Mouse (Mus musculus): Measurements from ENCODE around the gene Gm14496. TPM values are rescaled to one million over a fixed set of nuclear protein-coding genes. Genes with fewer than 3 reads are reported as not detected.
"Not testable (repeated sequence)": the region's sequence is repeated elsewhere in the genome, so short reads cannot be mapped to it uniquely, and the experiment has no call there.

Gene Gm14496
- not detected in 2 replicates for polyA plus RNA-seq (2015; fragmentation: Nextera tagmentation; extraction: Ambion mirVana)

DNA sequence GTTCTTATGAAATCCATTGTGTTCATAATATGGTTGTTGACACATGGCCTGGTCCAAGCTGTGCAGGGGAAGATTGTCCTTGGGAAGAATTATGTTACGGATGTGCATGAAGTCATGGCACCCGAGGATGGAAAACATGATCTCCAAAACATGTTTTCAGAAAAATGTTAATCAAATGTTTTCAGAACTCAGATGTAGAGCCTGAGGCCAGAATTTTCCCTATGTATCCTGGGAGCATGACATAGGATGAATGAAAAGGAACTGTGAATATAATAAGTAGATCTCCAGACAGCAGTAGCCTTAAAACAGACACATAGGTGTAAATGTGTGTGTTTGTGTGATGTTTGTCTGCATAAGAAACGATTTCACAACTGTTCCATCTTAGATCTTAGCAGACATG is at the start of gene Gm14496:
Gene Gm14496 (plus strand): TSS at position 301 of the 400 bp plus-strand sequence.
- DNase-seq (ENCODE audit: low spot score) = no peak

- DNase-seq (ENCODE audit: low spot score) = not testable (repeated sequence)
These were observed 37.9 kb upstream of the Gm14496 start for GRCm38 (mm10) chr2:181952747-181953680.

GRCm38 (mm10) chr2:181968395-181968794 is 22.5 kb upstream of the Gm14496 start:
- DNase-seq (ENCODE audit: low spot score) = no peak

DNA sequence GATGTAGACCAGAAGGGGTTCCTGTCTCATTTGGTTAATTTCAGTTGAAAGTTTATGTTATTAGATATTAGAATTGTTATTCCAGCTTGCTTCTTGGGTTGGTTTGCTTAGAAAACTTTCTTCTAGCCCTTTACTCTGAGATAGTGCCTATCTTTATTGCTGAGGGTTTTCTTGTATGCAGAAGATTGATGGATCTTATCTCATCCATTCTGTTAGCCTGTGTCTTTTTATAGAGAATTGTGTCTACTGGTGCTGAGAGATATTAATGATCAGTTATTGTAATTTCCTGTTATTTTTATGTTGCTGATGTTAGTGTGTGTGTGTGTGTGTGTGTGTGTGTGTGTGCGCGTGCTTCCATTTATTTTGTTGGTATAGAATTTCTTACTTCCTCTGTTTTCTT is 21.7 kb upstream of the Gm14496 start:
- no peak for DNase-seq (ENCODE audit: low spot score)

DNA sequence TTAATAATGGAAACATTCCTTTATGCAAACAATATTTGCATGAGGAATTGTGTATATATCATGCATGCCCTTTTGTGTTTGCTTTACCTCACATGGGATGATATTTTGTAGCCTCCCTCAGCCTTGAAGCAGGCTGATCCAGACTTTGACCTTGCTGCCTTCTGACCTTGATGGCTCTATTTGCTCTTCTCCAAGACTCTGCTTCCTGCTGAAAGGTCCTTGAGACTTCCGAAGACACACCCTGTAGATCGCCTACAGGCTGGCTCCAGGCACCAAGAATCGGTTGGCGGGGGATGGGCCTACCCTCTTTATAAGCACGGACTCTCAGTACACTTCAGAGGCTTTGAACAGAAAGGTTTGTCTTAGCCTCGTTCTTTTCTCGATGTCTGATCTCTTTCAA is 9.0 kb upstream of the Gm14496 start:
- DNase-seq (ENCODE audit: low spot score) = not testable (repeated sequence)

Other genes with a start within 250 kb of the Gm14496 start
- gene Myt1, start 227.8 kb upstream of the Gm14496 start, polyA plus RNA-seq (2015; fragmentation: Nextera tagmentation; extraction: Ambion mirVana) = not detected in 2 replicates
- gene Pcmtd2, start 153.3 kb upstream of the Gm14496 start, polyA plus RNA-seq (2015; fragmentation: Nextera tagmentation; extraction: Ambion mirVana) = 42.0 and 52.9 TPM in 2 replicates
- gene Polr3k, start 126.8 kb upstream of the Gm14496 start, polyA plus RNA-seq (2015; fragmentation: Nextera tagmentation; extraction: Ambion mirVana) = 79.6 and 86.3 TPM in 2 replicates